Mouse (Mus musculus) E14TG2a.4 (cell line): ENCODE measurements around the gene Fgfr1op.

Source experiments
- CTCF ChIP-seq: conservative IDR thresholded peaks from 2 replicates; pipeline ENCODE4 v1.5.1; 2014; ENCODE audit warnings: low read length
- NANOG ChIP-seq: IDR thresholded peaks from 2 replicates; pipeline ENCODE4 v1.6.1; 2014; ENCODE audit warnings: borderline replicate concordance, low read length, mixed read lengths
- POU5F1 ChIP-seq: IDR thresholded peaks from 2 replicates; pipeline ENCODE4 v1.6.1; 2014; ENCODE audit warnings: low read length, borderline replicate concordance

GRCm38 (mm10) chr17:8184217-8184616 is 18.9 kb downstream of the Fgfr1op start:
- no peak for TF ChIP-seq CTCF
- TF ChIP-seq POU5F1 = no peak
- no peak for TF ChIP-seq NANOG
